Mouse (Mus musculus): ENCODE data around the gene Myo1d. TPM values are rescaled to one million over a fixed set of nuclear protein-coding genes. Genes with fewer than 3 reads are reported as not detected.

Myo1d gene
- polyA plus RNA-seq, 1 experiment from 2014 or later = 1.4 TPM

DNA sequence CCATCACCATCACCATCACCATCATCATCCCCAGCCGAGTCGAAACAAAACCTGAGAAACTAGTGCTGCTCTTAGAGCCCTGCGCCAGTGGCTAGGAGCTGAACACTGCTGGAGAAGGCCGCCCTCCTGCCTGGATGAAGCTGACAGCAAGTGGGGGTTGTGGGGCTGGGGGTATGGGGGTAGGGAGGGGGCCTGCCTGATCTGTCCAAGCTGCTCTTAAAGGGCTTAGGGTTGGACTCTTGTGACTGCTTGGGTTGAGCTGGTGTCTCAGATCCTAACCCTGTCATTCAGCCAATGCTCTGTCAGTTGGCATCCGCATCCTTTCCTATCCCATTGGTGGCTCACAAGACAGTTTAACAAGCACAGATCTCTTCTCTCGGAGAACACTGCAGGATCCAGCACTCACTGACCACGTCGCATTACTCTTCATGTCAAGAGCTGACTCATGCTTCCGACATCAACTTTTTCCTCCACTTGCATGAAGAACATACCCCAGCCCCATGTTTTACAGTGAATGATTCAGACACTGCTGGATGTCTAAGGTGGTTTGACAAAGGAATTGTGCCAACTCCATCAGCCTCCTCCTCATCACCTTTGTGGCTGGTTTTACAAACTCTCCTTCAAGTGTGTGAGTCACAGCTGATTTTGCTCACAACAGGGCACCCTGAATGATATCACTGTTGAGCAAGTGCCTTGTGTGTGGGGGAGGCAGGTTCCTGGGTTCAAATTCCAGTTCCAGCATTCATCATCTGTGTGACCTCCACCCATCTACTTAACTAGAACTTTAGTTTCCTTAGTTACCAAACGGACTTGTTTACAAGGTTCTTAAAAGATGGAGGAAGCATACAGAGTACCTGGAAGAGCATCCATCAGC, 150.6 kb downstream of the Myo1d start:
- ATAC-seq = no peak
- H3K4me2 ChIP-seq = no peak overlapping the region
- no peaks in the 10 kb centered on the region for H3K36me3 ChIP-seq (ENCODE audit: poor library complexity, severe bottlenecking)
- WGBS = 92% methylated on average over 10 of the region's 10 CpGs
- no peak overlapping the region for H3K4me3 ChIP-seq
- no peaks in the 10 kb centered on the region for H3K4me1 ChIP-seq
- H3K9me3 ChIP-seq (replicated peaks) = no peaks in the 10 kb centered on the region
- peaks cover 32% of the 10 kb centered on the region for H3K27me3 ChIP-seq
- no peak overlapping the region for H3K9ac ChIP-seq
- H3K27ac ChIP-seq = no peak overlapping the region

DNA sequence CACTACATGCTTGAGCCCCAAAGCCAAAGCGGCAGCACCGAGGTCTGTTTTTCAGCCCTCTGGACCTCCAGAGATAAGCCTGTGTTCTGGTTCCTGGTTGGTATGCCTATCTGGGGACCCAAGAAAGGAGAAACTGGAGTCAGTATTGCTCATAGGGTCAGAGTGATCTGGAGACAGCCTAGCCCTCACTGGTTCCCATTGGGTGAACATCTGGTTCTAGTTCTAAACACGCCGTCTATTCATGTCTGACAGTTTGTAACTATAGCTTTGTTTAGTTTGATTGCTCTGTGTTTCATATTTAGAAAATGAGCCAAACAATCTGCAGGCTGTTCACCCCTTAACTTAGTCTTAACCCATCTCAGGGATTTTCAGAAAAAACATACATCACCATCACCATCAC, 151.2 kb downstream of the Myo1d start:
- Histone ChIP-seq H3K4me3 (no peak overlapping the region), H3K9ac (no peak overlapping the region), H3K9me3 (replicated peaks) (no peaks in the 10 kb centered on the region), H3K27ac (no peak overlapping the region), H3K36me3 (ENCODE audit: poor library complexity, severe bottlenecking) (no peaks in the 10 kb centered on the region), H3K4me1 (peaks cover 3% of the 10 kb centered on the region; the same call in 1 of the 2 replicates), H3K4me2 (no peak overlapping the region), H3K27me3 (peaks cover 32% of the 10 kb centered on the region)
- no peak for ATAC-seq
- 97% methylated on average over 4 of the region's 4 CpGs for WGBS

DNA sequence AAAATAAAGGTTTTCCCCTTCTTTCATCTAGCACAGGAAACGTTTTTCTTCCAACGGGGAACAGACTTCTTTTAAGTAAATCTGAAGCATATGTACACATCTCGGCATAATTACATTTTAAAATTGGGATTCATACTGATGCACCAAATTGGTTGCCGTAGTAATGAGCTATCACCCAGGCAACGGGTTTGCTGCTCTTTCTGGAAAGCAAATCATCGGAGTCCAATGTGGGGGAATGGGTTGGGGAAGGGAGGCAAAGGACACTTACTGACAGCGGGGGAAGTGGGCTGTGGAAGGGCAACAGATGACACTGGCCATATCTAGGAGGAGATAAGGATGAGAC, 156.8 kb downstream of the Myo1d start:
- Histone ChIP-seq H3K4me2 (peak overlapping the region; percentile 53), H3K9me3 (replicated peaks) (no peaks in the 10 kb centered on the region), H3K36me3 (ENCODE audit: poor library complexity, severe bottlenecking) (no peaks in the 10 kb centered on the region), H3K4me3 (peak overlapping the region; percentile 19), H3K27ac (peak overlapping the region; percentile 97), H3K9ac (no peak overlapping the region), H3K4me1 (peaks cover 22% of the 10 kb centered on the region), H3K27me3 (peaks cover 55% of the 10 kb centered on the region)
- peak; percentile 87 for ATAC-seq
- WGBS = 3% methylated on average over 7 of the region's 7 CpGs

DNA sequence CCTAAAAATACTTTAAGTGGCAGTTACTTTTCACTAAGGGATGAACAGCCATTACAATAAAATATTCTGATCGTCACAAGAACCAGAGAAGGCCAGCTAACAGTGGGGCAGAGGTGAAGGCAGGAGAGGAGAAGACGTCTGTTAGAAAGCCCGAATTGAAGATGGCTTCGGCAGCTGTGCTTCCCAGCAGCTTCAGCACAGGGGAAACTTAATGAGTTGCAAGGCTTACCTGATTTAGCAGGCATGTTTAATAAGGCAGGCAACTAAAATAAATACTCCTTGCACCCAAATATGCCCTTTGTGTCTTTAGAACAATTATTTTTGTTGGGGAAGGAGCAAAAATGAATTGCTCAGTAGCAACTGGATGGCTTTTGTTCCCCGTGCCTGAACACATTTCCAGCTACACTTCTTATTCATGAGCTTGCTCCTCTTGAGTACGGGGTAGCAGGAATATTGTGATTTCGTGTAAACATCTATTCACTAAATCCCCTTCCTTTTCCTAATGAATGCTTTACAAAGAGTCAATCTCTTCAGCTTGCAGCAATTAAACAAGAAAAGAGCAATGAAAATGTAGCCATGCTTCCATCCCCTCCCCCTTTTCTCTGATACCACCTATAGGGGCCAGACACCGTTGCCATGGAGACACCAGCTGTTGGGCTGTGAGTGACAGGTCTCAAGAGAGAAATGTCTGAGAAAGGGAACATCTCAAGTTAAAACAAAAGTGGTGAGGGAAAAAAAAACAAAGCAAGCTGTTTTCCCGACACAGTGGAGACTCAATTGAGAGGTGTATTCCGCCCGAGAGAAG, 157.4 kb downstream of the Myo1d start:
- peak overlapping the region; percentile 53 for H3K4me2 ChIP-seq
- peak overlapping the region; percentile 97 for H3K27ac ChIP-seq
- H3K4me3 ChIP-seq = peak overlapping the region; percentile 19
- WGBS = 2% methylated on average over 11 of the region's 11 CpGs
- ATAC-seq = peak; percentile 96
- peaks cover 22% of the 10 kb centered on the region for H3K4me1 ChIP-seq
- peaks cover 53% of the 10 kb centered on the region for H3K27me3 ChIP-seq
- H3K9me3 ChIP-seq (replicated peaks) = no peaks in the 10 kb centered on the region
- peak overlapping the region; percentile 46; the same call in 1 of the 2 replicates for H3K9ac ChIP-seq
- H3K36me3 ChIP-seq (ENCODE audit: poor library complexity, severe bottlenecking) = no peaks in the 10 kb centered on the region

DNA sequence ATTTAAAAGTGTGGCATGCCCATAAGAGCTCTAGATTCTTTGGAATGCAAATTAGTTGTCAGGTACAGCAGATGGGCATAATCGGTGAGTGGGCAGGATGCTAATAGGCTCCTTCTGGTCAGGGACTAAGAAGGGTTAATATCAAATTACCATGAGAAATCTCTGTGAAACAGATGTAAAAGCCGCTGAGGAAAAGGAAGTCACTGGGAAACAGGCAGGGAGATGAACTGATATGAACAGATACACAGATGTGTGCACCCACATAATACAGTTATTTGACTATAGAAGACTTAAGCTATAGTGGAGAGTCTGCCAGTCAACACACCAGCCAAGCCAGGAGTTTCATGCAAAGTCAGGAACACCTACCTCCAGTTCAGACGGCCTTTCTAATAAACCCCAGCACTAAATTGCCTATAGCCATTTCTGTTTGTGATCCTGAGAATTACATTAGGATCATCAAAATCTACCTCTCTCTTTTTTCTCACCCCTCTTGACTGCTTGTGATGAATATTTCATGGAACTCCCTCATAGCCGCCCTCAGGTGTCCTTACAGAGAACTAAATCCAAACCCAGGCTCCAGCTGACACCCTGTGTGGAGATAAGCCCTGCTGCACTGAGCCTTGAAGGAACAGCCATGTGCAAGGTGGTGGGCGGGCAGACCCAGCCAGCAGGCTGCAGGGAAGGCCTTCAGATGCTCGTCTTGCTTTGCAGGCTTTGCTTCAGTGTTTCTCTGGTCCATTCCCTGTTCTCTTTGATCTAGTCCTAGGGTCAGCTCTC, 164.7 kb downstream of the Myo1d start:
- no peak overlapping the region for H3K4me3 ChIP-seq
- H3K9me3 ChIP-seq (replicated peaks) = no peaks in the 10 kb centered on the region
- peaks cover 13% of the 10 kb centered on the region for H3K4me1 ChIP-seq
- peaks cover 33% of the 10 kb centered on the region for H3K27me3 ChIP-seq
- H3K36me3 ChIP-seq (ENCODE audit: poor library complexity, severe bottlenecking) = no peaks in the 10 kb centered on the region
- 51% methylated on average over 6 of the region's 6 CpGs for WGBS
- ATAC-seq = no peak
- no peak overlapping the region for H3K9ac ChIP-seq
- no peak overlapping the region for H3K4me2 ChIP-seq
- H3K27ac ChIP-seq = peak overlapping the region; percentile 68

DNA sequence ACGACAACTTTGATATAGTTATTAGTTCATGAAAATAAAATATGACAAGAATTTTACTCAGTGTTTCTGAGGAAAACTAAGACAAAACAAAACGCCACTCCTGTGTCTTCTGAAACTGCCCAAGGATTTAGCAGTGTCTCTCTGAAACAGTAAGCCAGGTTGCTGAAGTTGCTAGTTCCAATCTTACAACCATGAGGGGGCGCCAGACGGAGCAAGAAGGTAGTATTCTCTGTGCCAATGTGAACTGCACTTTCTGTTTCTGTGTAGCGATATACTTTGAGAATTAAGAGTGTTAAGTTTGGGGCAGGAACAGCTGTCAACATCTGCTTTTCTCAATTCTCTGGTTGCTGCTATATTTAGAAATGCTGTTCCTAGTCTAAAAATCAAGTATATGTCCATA, 165.4 kb downstream of the Myo1d start:
- no peak overlapping the region for H3K4me2 ChIP-seq
- no peak overlapping the region for H3K9ac ChIP-seq
- H3K36me3 ChIP-seq (ENCODE audit: poor library complexity, severe bottlenecking) = no peaks in the 10 kb centered on the region
- no peak overlapping the region for H3K27ac ChIP-seq
- peaks cover 13% of the 10 kb centered on the region for H3K4me1 ChIP-seq
- no peaks in the 10 kb centered on the region for H3K9me3 ChIP-seq (replicated peaks)
- ATAC-seq = no peak
- peaks cover 28% of the 10 kb centered on the region for H3K27me3 ChIP-seq
- no peak overlapping the region for H3K4me3 ChIP-seq
- 36% methylated on average over 5 of the region's 5 CpGs for WGBS

DNA sequence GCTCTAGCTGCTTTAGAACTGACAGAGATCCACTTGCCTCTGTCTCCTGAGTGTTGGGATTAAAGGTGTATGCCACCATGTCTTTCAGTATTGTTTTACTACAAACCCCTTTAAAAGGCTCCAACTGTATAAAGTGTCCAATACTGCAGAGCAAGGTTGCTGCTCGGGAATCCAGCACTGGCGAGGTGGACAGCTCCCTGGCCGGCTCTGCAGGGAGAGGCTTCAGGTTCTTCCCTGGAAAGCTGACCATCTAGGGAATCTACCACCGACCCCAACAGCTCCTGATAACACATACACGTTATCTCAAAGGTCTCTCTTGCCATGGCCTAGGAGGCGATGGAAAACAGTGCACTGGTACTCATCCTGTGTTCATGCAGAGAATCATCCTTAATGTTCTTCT, 166.3 kb downstream of the Myo1d start:
- Histone ChIP-seq H3K4me1 (peaks cover 13% of the 10 kb centered on the region), H3K4me2 (no peak overlapping the region), H3K36me3 (ENCODE audit: poor library complexity, severe bottlenecking) (no peaks in the 10 kb centered on the region), H3K27ac (no peak overlapping the region), H3K27me3 (peaks cover 22% of the 10 kb centered on the region), H3K4me3 (no peak overlapping the region), H3K9me3 (replicated peaks) (no peaks in the 10 kb centered on the region), H3K9ac (no peak overlapping the region)
- ATAC-seq = no peak
- WGBS = 21% methylated on average over 6 of the region's 6 CpGs

DNA sequence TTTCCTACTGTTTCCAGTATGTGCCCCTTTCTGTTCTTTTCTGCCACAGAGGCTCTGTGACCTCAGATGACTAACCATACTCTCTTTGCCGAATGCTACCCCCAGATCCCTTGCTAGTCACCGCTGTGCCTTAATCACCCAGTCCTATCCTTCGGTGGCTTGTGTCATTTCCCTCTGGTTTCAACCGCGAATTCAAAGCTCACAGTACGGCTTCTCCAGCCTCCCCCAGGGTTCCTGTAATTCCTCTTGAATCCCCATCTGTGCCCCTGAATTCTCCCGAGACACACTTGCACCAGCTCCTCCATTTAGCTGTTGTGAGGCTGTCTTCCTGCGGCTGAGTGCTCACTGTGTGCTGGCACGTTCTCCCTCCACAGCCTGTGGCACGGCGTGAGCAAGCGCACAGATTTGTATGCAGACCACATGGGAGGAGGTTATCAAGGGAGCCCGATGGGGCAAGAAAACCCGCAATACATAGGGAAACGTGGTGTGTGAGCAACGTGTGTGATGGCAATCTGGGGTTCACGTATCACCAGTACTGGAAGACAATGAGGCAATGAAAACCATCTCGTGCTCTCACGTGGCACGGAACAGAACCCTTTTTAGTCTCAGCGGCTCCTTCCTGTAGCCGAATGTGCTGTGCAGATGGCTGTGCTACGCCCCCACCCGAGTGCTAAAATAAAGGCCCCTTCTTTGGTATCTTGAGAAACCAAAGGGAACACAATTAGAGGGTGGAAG, 177.0 kb downstream of the Myo1d start:
- Histone ChIP-seq H3K4me2 (peak overlapping the region; percentile 64), H3K27me3 (peaks cover 18% of the 10 kb centered on the region; the same call in 1 of the 2 replicates), H3K4me3 (peak overlapping the region; percentile 29), H3K4me1 (peaks cover 23% of the 10 kb centered on the region), H3K27ac (peak overlapping the region; percentile 94), H3K9me3 (replicated peaks) (no peaks in the 10 kb centered on the region), H3K9ac (peak overlapping the region; percentile 57), H3K36me3 (ENCODE audit: poor library complexity, severe bottlenecking) (no peaks in the 10 kb centered on the region)
- ATAC-seq = peak; percentile 88
- WGBS = under 1% methylated on average over 24 of the region's 24 CpGs

DNA sequence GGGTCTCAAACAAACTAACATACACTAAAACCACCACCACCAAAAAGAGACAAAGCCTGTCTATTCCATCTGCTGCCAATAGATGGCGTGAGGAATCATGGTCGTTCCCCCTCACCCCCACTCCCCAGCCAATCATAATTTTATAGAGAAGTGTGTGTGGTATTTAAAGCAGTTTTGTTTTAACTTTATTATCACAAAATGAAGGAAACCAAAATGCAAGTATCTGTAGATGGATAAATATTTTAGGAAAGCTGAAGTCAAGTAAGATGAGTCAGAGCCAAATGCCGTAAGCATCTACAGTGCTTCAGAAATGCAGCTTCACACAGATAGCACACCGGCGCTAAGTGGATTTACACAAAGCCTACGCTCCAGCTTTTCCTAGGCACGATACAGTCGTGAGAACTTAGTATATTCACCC, 177.8 kb downstream of the Myo1d start:
- peak; percentile 37; the same call in 1 of the 2 replicates for ATAC-seq
- 0 out of 2 replicates have a peak overlapping the region, but pooled peaks have one; percentile 57 for H3K9ac ChIP-seq
- peak overlapping the region; percentile 64 for H3K4me2 ChIP-seq
- peak overlapping the region; percentile 94 for H3K27ac ChIP-seq
- no peaks in the 10 kb centered on the region for H3K36me3 ChIP-seq (ENCODE audit: poor library complexity, severe bottlenecking)
- H3K9me3 ChIP-seq (replicated peaks) = no peaks in the 10 kb centered on the region
- no peak overlapping the region for H3K4me3 ChIP-seq
- H3K27me3 ChIP-seq = peaks cover 18% of the 10 kb centered on the region; the same call in 1 of the 2 replicates
- H3K4me1 ChIP-seq = peaks cover 23% of the 10 kb centered on the region
- 15% methylated on average over 8 of the region's 8 CpGs for WGBS

DNA sequence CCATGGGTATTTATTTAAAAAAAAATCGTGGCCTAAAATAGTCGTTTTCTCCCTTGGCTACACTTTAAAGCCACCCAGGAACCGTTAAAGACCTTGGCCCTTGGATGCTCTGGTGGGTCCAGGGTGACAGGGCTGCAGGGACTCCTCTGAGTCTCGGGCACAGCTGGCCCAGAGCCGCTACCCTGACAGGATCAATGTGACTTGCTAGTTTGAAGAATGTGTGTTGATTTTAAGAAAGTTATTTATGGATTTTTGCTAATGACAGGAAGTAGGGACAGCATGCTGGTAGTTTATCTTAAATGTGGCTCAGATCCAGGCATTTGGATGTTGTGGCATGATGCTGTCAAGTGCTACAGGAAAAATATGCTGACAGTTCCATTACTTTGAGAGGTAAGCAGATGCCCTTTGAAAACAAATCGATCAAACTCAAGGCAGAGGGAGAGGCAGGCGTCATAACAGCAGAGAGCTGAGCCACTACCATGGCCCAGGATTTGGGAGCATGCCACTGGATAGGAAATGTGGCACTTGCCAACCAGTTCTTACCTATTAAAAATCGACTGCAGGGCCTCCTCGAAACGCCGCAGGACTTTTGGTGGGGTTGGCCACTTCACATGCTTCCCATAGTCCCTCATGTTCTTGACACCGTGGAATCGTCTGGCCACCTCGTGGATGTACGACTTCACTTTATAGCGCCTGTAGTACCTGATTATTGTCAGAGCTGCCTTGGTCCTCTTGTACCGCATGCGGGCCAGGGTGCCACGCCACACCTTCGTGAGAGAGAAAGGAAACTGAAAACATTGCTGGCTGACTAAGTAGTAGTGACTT, 178.6 kb downstream of the Myo1d start:
- Histone ChIP-seq H3K27ac (peak overlapping the region; percentile 94; the same call in 1 of the 2 replicates), H3K9me3 (replicated peaks) (no peaks in the 10 kb centered on the region), H3K4me1 (peaks cover 23% of the 10 kb centered on the region), H3K27me3 (peaks cover 18% of the 10 kb centered on the region; the same call in 1 of the 2 replicates), H3K9ac (no peak overlapping the region), H3K36me3 (ENCODE audit: poor library complexity, severe bottlenecking) (no peaks in the 10 kb centered on the region), H3K4me2 (no peak overlapping the region), H3K4me3 (no peak overlapping the region)
- no peak for ATAC-seq
- WGBS = 83% methylated on average over 20 of the region's 20 CpGs

Measured in forebrain, embryonic 13.5 days (tissue).